21 mouse cellular contexts compared by ENCODE assay signal in genomic region chr19:22308081-22308480, GRCm38 (mm10).
"Had no signal": no experiment of that assay in that cellular context is flagged by ENCODE, and none has a peak within 500 bp of the region (broad histone marks: within the 10 kb centered on the region; RNA-seq: fewer than 3 reads in every experiment).

No protein-coding gene starts in this region.

- H3K36me3 ChIP-seq: kidney, embryonic 15.5 days; limb, embryonic 12.5 days; limb, embryonic 15.5 days; midbrain, embryonic 12.5 days; midbrain, embryonic 15.5 days; neural tube, embryonic 12.5 days had no signal

- H3K9me3 ChIP-seq: kidney, embryonic 15.5 days; limb, embryonic 12.5 days; limb, embryonic 15.5 days; midbrain, embryonic 12.5 days; midbrain, embryonic 15.5 days; neural tube, embryonic 12.5 days had no signal

- DNase-seq: kidney, adult 11 months; kidney, adult 8-10 months; kidney, postnatal 10 days; kidney, postnatal 36 days; left cerebral cortex, postnatal 4 days; liver, postnatal 0 days; lung, embryonic 14.5 days; lung, postnatal 36 days; right cerebral cortex, postnatal 14 days; right cerebral cortex, postnatal 4 days; thymus, postnatal 25 days had no signal

- H3K4me2 ChIP-seq: kidney, embryonic 15.5 days; limb, embryonic 12.5 days; limb, embryonic 15.5 days; liver, embryonic 11.5 days; lung, embryonic 14.5 days; midbrain, embryonic 12.5 days; midbrain, embryonic 15.5 days; neural tube, embryonic 12.5 days had no signal

- H3K27me3 ChIP-seq: limb, embryonic 15.5 days; midbrain, embryonic 12.5 days; midbrain, embryonic 15.5 days; neural tube, embryonic 12.5 days had no signal

- H3K27ac ChIP-seq: kidney, embryonic 15.5 days; limb, embryonic 12.5 days; limb, embryonic 15.5 days; liver, embryonic 14.5 days; midbrain, embryonic 12.5 days; midbrain, embryonic 15.5 days; neural tube, embryonic 12.5 days; stomach, postnatal 0 days had no signal

- H3K4me3 ChIP-seq: kidney, embryonic 15.5 days; limb, embryonic 12.5 days; limb, embryonic 15.5 days; midbrain, embryonic 12.5 days; midbrain, embryonic 15.5 days; neural tube, embryonic 12.5 days had no signal

- H3K9ac ChIP-seq: kidney, embryonic 15.5 days; limb, embryonic 12.5 days; limb, embryonic 15.5 days; liver, embryonic 14.5 days; liver, postnatal 0 days; lung, embryonic 14.5 days; midbrain, embryonic 12.5 days; midbrain, embryonic 15.5 days; neural tube, embryonic 12.5 days had no signal

- ATAC-seq: liver, postnatal 0 days; lung, postnatal 0 days; midbrain, embryonic 15.5 days had no signal
